Comparison of ENCODE assay signal across 18 mouse cellular contexts in the genomic region with DNA sequence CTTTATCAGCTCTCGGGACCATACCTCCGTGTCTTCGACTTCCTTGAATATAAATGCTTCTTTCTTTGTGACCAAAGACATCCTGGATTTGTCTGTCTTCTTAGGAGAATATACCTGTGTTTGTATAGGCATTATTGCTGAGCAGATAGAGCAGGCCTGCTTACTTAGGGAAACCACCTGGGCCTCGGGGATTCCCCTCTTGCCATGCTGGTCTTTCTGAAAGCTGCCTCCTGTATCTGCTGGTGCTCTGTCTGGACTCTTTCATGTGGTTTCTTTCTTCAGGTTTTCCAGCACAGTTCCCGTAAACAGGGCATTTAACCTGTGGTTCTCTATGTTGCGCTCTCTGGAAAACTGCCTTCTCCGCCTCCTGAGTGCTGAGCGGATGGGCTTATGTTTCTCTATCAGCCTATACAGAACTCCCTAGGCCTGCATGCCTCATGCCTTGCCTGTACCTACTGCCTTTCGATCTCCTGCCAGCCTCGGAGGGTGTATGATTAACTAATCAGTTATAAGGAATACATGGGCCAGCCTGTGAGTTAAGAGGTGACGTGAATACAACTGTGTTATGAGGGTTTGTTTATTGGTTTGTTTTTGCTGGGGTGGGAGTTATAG.
DNase-seq lines count a peak whose midpoint lies in the region; ATAC-seq lines count a peak whose summit lies in the region.
"Had no signal": no experiment of that assay in that cellular context is flagged by ENCODE, and none has a peak within 500 bp of the region (broad histone marks: within the 10 kb centered on the region; RNA-seq: fewer than 3 reads in every experiment).

No protein-coding gene starts in this region.

- WGBS in kidney, embryonic 15.5 days, result 69% methylated on average over 11 of the region's 11 CpGs
- 67% methylated on average over 11 of the region's 11 CpGs for WGBS in hindbrain, embryonic 12.5 days
- 64% methylated on average over 11 of the region's 11 CpGs for WGBS in midbrain, embryonic 12.5 days
- 61% methylated on average over 11 of the region's 11 CpGs for WGBS in neural tube, embryonic 13.5 days

- no peaks in the 10 kb centered on the region for H3K36me3 ChIP-seq in kidney, embryonic 15.5 days
- peaks cover 2% of the 10 kb centered on the region; the same call in 1 of the 2 replicates for H3K36me3 ChIP-seq in hindbrain, embryonic 12.5 days
- H3K36me3 ChIP-seq in midbrain, embryonic 12.5 days, result no peaks in the 10 kb centered on the region
- H3K36me3 ChIP-seq in neural tube, embryonic 13.5 days, result no peaks in the 10 kb centered on the region

- H3K27me3 ChIP-seq in kidney, embryonic 15.5 days, result no peaks in the 10 kb centered on the region
- H3K27me3 ChIP-seq in hindbrain, embryonic 12.5 days, result no peaks in the 10 kb centered on the region
- no peaks in the 10 kb centered on the region for H3K27me3 ChIP-seq in midbrain, embryonic 12.5 days
- no peaks in the 10 kb centered on the region for H3K27me3 ChIP-seq in neural tube, embryonic 13.5 days
- H3K27me3 ChIP-seq: heart, embryonic 12.5 days; limb, embryonic 12.5 days had no signal

- no peak overlapping the region for H3K4me2 ChIP-seq in kidney, embryonic 15.5 days
- peak overlapping the region; percentile 33 for H3K4me2 ChIP-seq in hindbrain, embryonic 12.5 days (replicated peaks)
- H3K4me2 ChIP-seq in midbrain, embryonic 12.5 days (replicated peaks), result peak overlapping the region; percentile 34
- peak overlapping the region; percentile 39 for H3K4me2 ChIP-seq in neural tube, embryonic 13.5 days
- H3K4me2 ChIP-seq: heart, embryonic 12.5 days; limb, embryonic 12.5 days had no signal

- no peak overlapping the region for H3K9ac ChIP-seq in kidney, embryonic 15.5 days
- H3K9ac ChIP-seq in hindbrain, embryonic 12.5 days, result no peak overlapping the region
- H3K9ac ChIP-seq in midbrain, embryonic 12.5 days (replicated peaks), result no peak overlapping the region
- H3K9ac ChIP-seq in neural tube, embryonic 13.5 days, result peak overlapping the region; percentile 6; the same call in 1 of the 2 replicates
- H3K9ac ChIP-seq: heart, embryonic 12.5 days; limb, embryonic 12.5 days; liver, postnatal 0 days had no signal

- peaks cover 18% of the 10 kb centered on the region for H3K4me1 ChIP-seq in kidney, embryonic 15.5 days
- H3K4me1 ChIP-seq in hindbrain, embryonic 12.5 days, result peaks cover 25% of the 10 kb centered on the region
- peaks cover 29% of the 10 kb centered on the region for H3K4me1 ChIP-seq in midbrain, embryonic 12.5 days
- peaks cover 35% of the 10 kb centered on the region for H3K4me1 ChIP-seq in neural tube, embryonic 13.5 days (replicated peaks)
- H3K4me1 ChIP-seq: heart, embryonic 12.5 days had no signal

- intact Hi-C loops in left cerebral cortex, postnatal 10 days (cut with DNase I), result no loop called here

- H3K9me3 ChIP-seq in kidney, embryonic 15.5 days (replicated peaks), result no peaks in the 10 kb centered on the region
- no peaks in the 10 kb centered on the region for H3K9me3 ChIP-seq in hindbrain, embryonic 12.5 days (replicated peaks)
- 0 out of 2 replicates have a peak, but pooled peaks cover 4% of the 10 kb centered on the region for H3K9me3 ChIP-seq in midbrain, embryonic 12.5 days
- H3K9me3 ChIP-seq in neural tube, embryonic 13.5 days, result no peaks in the 10 kb centered on the region
- H3K9me3 ChIP-seq: heart, embryonic 12.5 days; limb, embryonic 12.5 days had no signal

- H3K27ac ChIP-seq in kidney, embryonic 15.5 days, result no peak overlapping the region
- H3K27ac ChIP-seq in hindbrain, embryonic 12.5 days, result peak overlapping the region; percentile 76
- peak overlapping the region; percentile 81 for H3K27ac ChIP-seq in midbrain, embryonic 12.5 days (replicated peaks)
- H3K27ac ChIP-seq in neural tube, embryonic 13.5 days (replicated peaks), result peak overlapping the region; percentile 64
- H3K27ac ChIP-seq: layer of hippocampus, adult 2 months; left cerebral cortex, adult 2 months; limb, embryonic 12.5 days had no signal

- no peak overlapping the region for H3K4me3 ChIP-seq in kidney, embryonic 15.5 days (replicated peaks)
- H3K4me3 ChIP-seq in hindbrain, embryonic 12.5 days, result no peak overlapping the region
- H3K4me3 ChIP-seq in midbrain, embryonic 12.5 days, result no peak overlapping the region
- no peak overlapping the region for H3K4me3 ChIP-seq in neural tube, embryonic 13.5 days
- H3K4me3 ChIP-seq: heart, embryonic 12.5 days; layer of hippocampus, adult 2 months; left cerebral cortex, adult 2 months; limb, embryonic 12.5 days had no signal

- DNase-seq in kidney, postnatal 36 days, result no peak
- no peak for DNase-seq in frontal cortex, postnatal 25 days (ENCODE audit: low spot score in 2 of 2)
- no peak for DNase-seq in retina, embryonic 14.5 days (ENCODE audit: low spot score)
- DNase-seq in left cerebral cortex, postnatal 10 days (ENCODE audit: extremely low spot score in 1 of 2, low spot score in 2 of 2), result no peak
- DNase-seq: gastrocnemius, postnatal 25 days; heart, postnatal 36 days; kidney, adult 18-20 months; liver, postnatal 0 days; lung, postnatal 4 days; thymus, postnatal 36 days had no signal

- peak; percentile 50; the same call in 1 of the 2 replicates for ATAC-seq in kidney, embryonic 15.5 days (replicated peaks; ENCODE audit: low FRiP score)
- ATAC-seq in hindbrain, embryonic 12.5 days (ENCODE audit: low FRiP score), result peak; percentile 42
- ATAC-seq in midbrain, embryonic 12.5 days (ENCODE audit: low FRiP score, low read depth), result no peak; the same call in 1 of the 2 replicates
- no peak for ATAC-seq in neural tube, embryonic 13.5 days (ENCODE audit: low read depth)
- ATAC-seq: liver, postnatal 0 days had no signal

Comparison
In these comparisons a context has a peak if more than half of its experiments do, and no peak if none do; other contexts are left out.
1. ATAC-seq: peak in kidney, embryonic 15.5 days (single experiment) and hindbrain, embryonic 12.5 days (single experiment); none in midbrain, embryonic 12.5 days (single experiment) and neural tube, embryonic 13.5 days (single experiment).